Comparison of ENCODE assay signal across 10 mouse cellular contexts in genomic region chr4:123633874-123634273, GRCm38 (mm10). TPM values are rescaled to one million over a fixed set of nuclear protein-coding genes. Genes with fewer than 3 reads are reported as not detected.
DNase-seq lines count a peak whose midpoint lies in the region; ATAC-seq and TF ChIP-seq lines count a peak whose summit lies in the region.
"Had no signal": no experiment of that assay in that cellular context is flagged by ENCODE, and none has a peak within 500 bp of the region (broad histone marks: within the 10 kb centered on the region; RNA-seq: fewer than 3 reads in every experiment).

No protein-coding gene starts in this region.

- H3K9me3 ChIP-seq in heart, embryonic 14.5 days (ENCODE audit: control insufficient read depth, low read length) = no peaks in the 10 kb centered on the region
- H3K9me3 ChIP-seq in lung, postnatal 0 days (ENCODE audit: low read length) = no peaks in the 10 kb centered on the region
- H3K9me3 ChIP-seq in heart, embryonic 16.5 days (replicated peaks; ENCODE audit: control insufficient read depth, low read length) = no peaks in the 10 kb centered on the region
- H3K9me3 ChIP-seq in liver, embryonic 16.5 days (replicated peaks; ENCODE audit: control insufficient read depth, low read length) = no peaks in the 10 kb centered on the region
- H3K9me3 ChIP-seq: midbrain, embryonic 12.5 days had no signal

- no peak for TF ChIP-seq EP300 in lung, postnatal 0 days (IDR thresholded peaks at IDR 0.05)

- no peaks in the 10 kb centered on the region for H3K27me3 ChIP-seq in heart, embryonic 14.5 days (ENCODE audit: control insufficient read depth, insufficient read depth, low read length)
- H3K27me3 ChIP-seq in lung, postnatal 0 days (replicated peaks; ENCODE audit: insufficient read depth, low read length) = no peaks in the 10 kb centered on the region
- H3K27me3 ChIP-seq in heart, embryonic 16.5 days (ENCODE audit: control insufficient read depth, insufficient read depth, low read length) = no peaks in the 10 kb centered on the region
- H3K27me3 ChIP-seq in liver, embryonic 16.5 days (ENCODE audit: control insufficient read depth, insufficient read depth, low read depth, low read length) = no peaks in the 10 kb centered on the region
- H3K27me3 ChIP-seq: midbrain, embryonic 12.5 days had no signal

- H3K9ac ChIP-seq in heart, embryonic 14.5 days (ENCODE audit: low read length) = peak overlapping the region; percentile 31; the same call in 1 of the 2 replicates
- H3K9ac ChIP-seq in lung, postnatal 0 days (replicated peaks; ENCODE audit: low read depth) = no peak overlapping the region
- no peak overlapping the region for H3K9ac ChIP-seq in heart, embryonic 16.5 days (ENCODE audit: low read length)
- H3K9ac ChIP-seq in liver, embryonic 16.5 days (ENCODE audit: low read depth, low read length) = no peak overlapping the region
- H3K9ac ChIP-seq: midbrain, embryonic 12.5 days had no signal

- no peak overlapping the region for H3K4me3 ChIP-seq in heart, embryonic 14.5 days (ENCODE audit: control insufficient read depth in 1 of 2, insufficient read depth in 1 of 2, low read depth in 1 of 2, low read length in 2 of 2)
- H3K4me3 ChIP-seq in lung, postnatal 0 days (ENCODE audit: low read depth, low read length) = no peak overlapping the region
- no peak overlapping the region for H3K4me3 ChIP-seq in lung, adult 2 months (replicated peaks; ENCODE audit: extremely low read depth, low read depth, low read length)
- no peak overlapping the region for H3K4me3 ChIP-seq in heart, embryonic 16.5 days (ENCODE audit: low read length)
- H3K4me3 ChIP-seq in liver, embryonic 16.5 days (ENCODE audit: low read depth, low read length) = no peak overlapping the region
- H3K4me3 ChIP-seq: midbrain, embryonic 12.5 days had no signal

- ATAC-seq in heart, embryonic 14.5 days (ENCODE audit: insufficient number of reproducible peaks, insufficient read depth, low FRiP score, low read depth) = no peak
- peak; percentile 61 for ATAC-seq in lung, postnatal 0 days
- 0 out of 2 replicates have a peak, but pooled peaks have one; percentile 15 for ATAC-seq in heart, embryonic 16.5 days (replicated peaks; ENCODE audit: extremely low read depth, insufficient read depth, low FRiP score)
- ATAC-seq in liver, embryonic 16.5 days (ENCODE audit: low read depth) = 0 out of 2 replicates have a peak, but pooled peaks have one; percentile 22
- ATAC-seq: activated CD4-positive, CD25-positive, alpha-beta regulatory T cell, adult 4 months had no signal

- H3K36me3 ChIP-seq in heart, embryonic 14.5 days (ENCODE audit: control insufficient read depth, insufficient read depth, low read length) = no peaks in the 10 kb centered on the region
- no peaks in the 10 kb centered on the region for H3K36me3 ChIP-seq in lung, postnatal 0 days (ENCODE audit: insufficient read depth, low read length)
- H3K36me3 ChIP-seq in heart, embryonic 16.5 days (ENCODE audit: control insufficient read depth, insufficient read depth) = no peaks in the 10 kb centered on the region
- no peaks in the 10 kb centered on the region for H3K36me3 ChIP-seq in liver, embryonic 16.5 days (ENCODE audit: control insufficient read depth, insufficient read depth)

- 69% methylated on average over 4 of the region's 4 CpGs for WGBS in heart, embryonic 14.5 days
- WGBS in lung, postnatal 0 days = 63% methylated on average over 4 of the region's 4 CpGs
- WGBS in lung, adult 2 months = 37% methylated on average over 4 of the region's 4 CpGs
- WGBS in heart, embryonic 16.5 days = 80% methylated on average over 4 of the region's 4 CpGs
- WGBS in liver, embryonic 16.5 days (ENCODE audit: insufficient replicate concordance) = 56% methylated on average over 4 of the region's 4 CpGs

- no peak for TF ChIP-seq CTCF in lung, postnatal 0 days (IDR thresholded peaks at IDR 0.05)
- no peak for TF ChIP-seq CTCF in lung, adult 2 months (IDR thresholded peaks at IDR 0.05; ENCODE audit: insufficient read depth, low read length)

- peak overlapping the region; percentile 63 to 85 for H3K27ac ChIP-seq in heart, embryonic 14.5 days (replicated peaks in 1 of 2; ENCODE audit: control insufficient read depth in 1 of 2, insufficient read depth in 1 of 2, low read depth in 2 of 2, low read length in 2 of 2)
- H3K27ac ChIP-seq in lung, postnatal 0 days (ENCODE audit: low read length) = peak overlapping the region; percentile 79
- H3K27ac ChIP-seq in heart, embryonic 16.5 days (ENCODE audit: low read length) = peak overlapping the region; percentile 85
- H3K27ac ChIP-seq in liver, embryonic 16.5 days (ENCODE audit: low read length) = no peak overlapping the region
- H3K27ac ChIP-seq: midbrain, embryonic 12.5 days had no signal

- no peak for TF ChIP-seq POLR2A in lung, adult 2 months (IDR thresholded peaks at IDR 0.05; ENCODE audit: borderline replicate concordance, extremely low read depth, low read depth, low read length)

- DNase-seq in heart, postnatal 4 days = no peak
- peak; percentile 61 for DNase-seq in lung, postnatal 0 days (ENCODE audit: low spot score)
- no peak for DNase-seq in lung, adult 2 months
- DNase-seq in layer of hippocampus, postnatal 36 days = no peak
- DNase-seq in spleen, postnatal 36 days (ENCODE audit: low spot score in 2 of 2) = no peak

- H3K4me1 ChIP-seq in heart, embryonic 14.5 days (ENCODE audit: control insufficient read depth in 2 of 2, insufficient read depth in 2 of 2, low read length in 2 of 2) = peaks cover 8 to 16% of the 10 kb centered on the region in 2 experiments
- peaks cover 7% of the 10 kb centered on the region; the same call in 1 of the 2 replicates for H3K4me1 ChIP-seq in lung, postnatal 0 days (ENCODE audit: insufficient read depth, low read depth, low read length)
- peaks cover 28% of the 10 kb centered on the region for H3K4me1 ChIP-seq in lung, adult 2 months (ENCODE audit: control insufficient read depth, insufficient read depth, low read length)
- H3K4me1 ChIP-seq in heart, embryonic 16.5 days (ENCODE audit: control insufficient read depth, insufficient read depth, low read length) = peaks cover 12% of the 10 kb centered on the region
- peaks cover 4% of the 10 kb centered on the region; the same call in 1 of the 2 replicates for H3K4me1 ChIP-seq in liver, embryonic 16.5 days (ENCODE audit: control insufficient read depth, low read depth, low read length)
- H3K4me1 ChIP-seq: midbrain, embryonic 12.5 days had no signal

- no peak overlapping the region for H3K4me2 ChIP-seq in heart, embryonic 14.5 days (ENCODE audit: low read length)
- no peak overlapping the region for H3K4me2 ChIP-seq in lung, postnatal 0 days (replicated peaks; ENCODE audit: low read depth, low read length)
- H3K4me2 ChIP-seq in heart, embryonic 16.5 days (ENCODE audit: low read depth, low read length) = no peak overlapping the region
- no peak overlapping the region for H3K4me2 ChIP-seq in liver, embryonic 16.5 days (ENCODE audit: low read depth, low read length)
- H3K4me2 ChIP-seq: midbrain, embryonic 12.5 days had no signal

RNA-seq across cellular contexts. Expression of gene Macf1, which starts 50.3 kb away (rescaled TPM):
- 98.0 and 107 TPM in 2 replicates for polyA plus RNA-seq in heart, embryonic 14.5 days (2014; fragmentation: Nextera tagmentation; extraction: Ambion mirVana)
- 100 to 1,000 TPM; 431 to 441 TPM for total RNA-seq in heart, postnatal 4 days (2021)
- polyA plus RNA-seq in lung, postnatal 0 days (2015; fragmentation: Nextera tagmentation; extraction: Ambion mirVana) = 181 and 221 TPM in 2 replicates
- 216 and 249 TPM in 2 replicates for polyA plus RNA-seq in lung, adult 2 months (2012; rRNA removed)
- 47.1 and 58.8 TPM in 2 replicates for polyA plus RNA-seq in heart, embryonic 16.5 days (2015; fragmentation: Nextera tagmentation; extraction: Ambion mirVana)
- 8.1 and 8.3 TPM in 2 replicates for polyA plus RNA-seq in liver, embryonic 16.5 days (2015; fragmentation: Nextera tagmentation; extraction: Ambion mirVana)
- 100 to 1,000 TPM; 225 to 255 TPM for total RNA-seq in layer of hippocampus, postnatal 36 days (2021)
